In the genomic region with DNA sequence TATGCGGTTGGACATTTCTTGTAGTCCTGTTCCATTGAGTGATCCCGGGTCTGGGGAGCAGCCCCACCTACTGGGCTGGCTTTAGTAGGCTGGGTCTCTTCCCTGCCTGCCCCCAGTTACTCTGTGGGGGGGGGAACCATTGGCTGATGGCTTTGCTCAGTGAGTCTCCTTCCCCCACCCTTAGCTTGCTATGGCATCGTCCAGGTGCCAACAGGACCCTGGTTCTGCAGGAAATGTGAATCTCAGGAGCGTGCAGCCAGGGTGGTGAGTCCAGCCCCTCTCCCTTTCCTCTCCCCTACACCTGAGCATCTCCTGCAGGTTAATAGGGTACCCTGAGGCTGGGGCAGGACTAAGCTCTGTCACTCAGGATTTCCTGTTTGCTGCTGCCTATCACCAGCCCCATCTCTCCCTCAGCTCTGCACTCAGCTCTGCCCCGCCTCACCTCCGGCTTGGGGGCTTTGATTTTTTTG, we compare ENCODE assay signal across 8 mouse cellular contexts. TPM values are rescaled to one million over a fixed set of nuclear protein-coding genes. Genes with fewer than 3 reads are reported as not detected.
DNase-seq lines count a peak whose midpoint lies in the region; ATAC-seq and TF ChIP-seq lines count a peak whose summit lies in the region.

No protein-coding gene starts in this region.

- peak overlapping the region; percentile 93 for H3K4me3 ChIP-seq in hindbrain, embryonic 11.5 days (ENCODE audit: low read depth, low read length)
- no peak overlapping the region; the same call in 1 of the 2 replicates for H3K4me3 ChIP-seq in liver, embryonic 13.5 days (replicated peaks)
- peak overlapping the region; percentile 37 for H3K4me3 ChIP-seq in thymus, adult 2 months (ENCODE audit: control insufficient read depth, insufficient read depth, low read length)

- H3K36me3 ChIP-seq in hindbrain, embryonic 11.5 days (ENCODE audit: control insufficient read depth, insufficient read depth, low read length) = peaks cover 4% of the 10 kb centered on the region; the same call in 1 of the 2 replicates
- peaks cover 4% of the 10 kb centered on the region; the same call in 1 of the 2 replicates for H3K36me3 ChIP-seq in liver, embryonic 13.5 days
- H3K36me3 ChIP-seq in thymus, adult 2 months (ENCODE audit: control insufficient read depth, insufficient read depth, low read length) = no peaks in the 10 kb centered on the region; the same call in none of the 2 replicates

- H3K4me2 ChIP-seq in hindbrain, embryonic 11.5 days (replicated peaks; ENCODE audit: low read depth, low read length) = peak overlapping the region; percentile 91
- peak overlapping the region; percentile 80; the same call in 1 of the 2 replicates for H3K4me2 ChIP-seq in liver, embryonic 13.5 days

- peak; percentile 47 to 49 for DNase-seq in cerebellum, postnatal 10 days
- no peak for DNase-seq in cerebellum, adult 18-20 months
- DNase-seq in T-cell, adult 2 months (ENCODE audit: low spot score) = peak; percentile 42
- no peak for DNase-seq in hindbrain, embryonic 11.5 days (ENCODE audit: low spot score)
- DNase-seq in liver, embryonic 13.5 days = no peak
- DNase-seq in thymus, adult 2 months = peak; percentile 46
- no peak for DNase-seq in retina, embryonic 14.5 days (ENCODE audit: low spot score)
- DNase-seq in ovary, adult 18-20 months (ENCODE audit: low spot score) = no peak

- ATAC-seq in hindbrain, embryonic 11.5 days (ENCODE audit: low FRiP score) = no peak
- ATAC-seq in liver, embryonic 13.5 days (ENCODE audit: low read depth) = no peak

- no peak for TF ChIP-seq CTCF in thymus, adult 2 months (IDR thresholded peaks at IDR 0.05; ENCODE audit: borderline replicate concordance, control insufficient read depth, extremely low read depth, insufficient read depth, low read length, poor library complexity)

- peaks cover 18% of the 10 kb centered on the region for H3K27me3 ChIP-seq in hindbrain, embryonic 11.5 days (ENCODE audit: control insufficient read depth, insufficient read depth, low read length)
- H3K27me3 ChIP-seq in liver, embryonic 13.5 days = peaks cover 79% of the 10 kb centered on the region
- no peaks in the 10 kb centered on the region for H3K27me3 ChIP-seq in thymus, adult 2 months (ENCODE audit: control insufficient read depth, insufficient read depth, low read length)

- no peak for TF ChIP-seq POLR2A in thymus, adult 2 months (IDR thresholded peaks at IDR 0.05; ENCODE audit: control insufficient read depth, extremely low read depth, insufficient read depth, low read length, poor library complexity)

- H3K9me3 ChIP-seq in hindbrain, embryonic 11.5 days (ENCODE audit: control insufficient read depth, low read length) = no peaks in the 10 kb centered on the region
- no peaks in the 10 kb centered on the region for H3K9me3 ChIP-seq in liver, embryonic 13.5 days (replicated peaks)

- H3K4me1 ChIP-seq in hindbrain, embryonic 11.5 days (replicated peaks; ENCODE audit: control insufficient read depth, insufficient read depth, low read length) = peaks cover 17% of the 10 kb centered on the region
- peaks cover 48% of the 10 kb centered on the region for H3K4me1 ChIP-seq in liver, embryonic 13.5 days (replicated peaks)
- peaks cover 40% of the 10 kb centered on the region for H3K4me1 ChIP-seq in thymus, adult 2 months (replicated peaks; ENCODE audit: control insufficient read depth, insufficient read depth, low read length)

- no peak overlapping the region for H3K9ac ChIP-seq in hindbrain, embryonic 11.5 days (ENCODE audit: low read depth, low read length)
- H3K9ac ChIP-seq in liver, embryonic 13.5 days = no peak overlapping the region

- H3K27ac ChIP-seq in hindbrain, embryonic 11.5 days (ENCODE audit: low read depth, low read length) = 0 out of 2 replicates have a peak overlapping the region, but pooled peaks have one; percentile 17
- H3K27ac ChIP-seq in liver, embryonic 13.5 days = no peak overlapping the region
- no peak overlapping the region for H3K27ac ChIP-seq in thymus, adult 2 months (ENCODE audit: control insufficient read depth, insufficient read depth, low read length)

- 31% methylated on average over 6 of the region's 6 CpGs for WGBS in hindbrain, embryonic 11.5 days
- WGBS in liver, embryonic 13.5 days (ENCODE audit: insufficient replicate concordance) = 20% methylated on average over 6 of the region's 6 CpGs
- WGBS in thymus, adult 2 months = 10% methylated on average over 6 of the region's 6 CpGs

RNA-seq across cellular contexts. Expression of a gene that starts 1.6 kb away (rescaled TPM):
- polyA plus RNA-seq in hindbrain, embryonic 11.5 days (2014; fragmentation: Nextera tagmentation; extraction: Ambion mirVana) = 4.1 and 4.2 TPM in 2 replicates
- 0.17 and 0.23 TPM in 2 replicates for polyA plus RNA-seq in liver, embryonic 13.5 days (2015; fragmentation: Nextera tagmentation; extraction: Ambion mirVana)
- polyA plus RNA-seq in thymus, adult 2 months (2012; rRNA removed) = 89.5 and 99.1 TPM in 2 replicates

RNA-seq across cellular contexts. Expression of a gene that starts 20.8 kb away (rescaled TPM):
- polyA plus RNA-seq in hindbrain, embryonic 11.5 days (2014; fragmentation: Nextera tagmentation; extraction: Ambion mirVana) = 11.8 and 14.8 TPM in 2 replicates
- polyA plus RNA-seq in liver, embryonic 13.5 days (2015; fragmentation: Nextera tagmentation; extraction: Ambion mirVana) = 11.7 and 13.3 TPM in 2 replicates
- 24.9 and 25.3 TPM in 2 replicates for polyA plus RNA-seq in thymus, adult 2 months (2012; rRNA removed)

RNA-seq across cellular contexts. Expression of a gene that starts 35.3 kb away (rescaled TPM):
- 5.7 and 9.1 TPM in 2 replicates for polyA plus RNA-seq in hindbrain, embryonic 11.5 days (2014; fragmentation: Nextera tagmentation; extraction: Ambion mirVana)
- 0.65 and 0.69 TPM in 2 replicates for polyA plus RNA-seq in liver, embryonic 13.5 days (2015; fragmentation: Nextera tagmentation; extraction: Ambion mirVana)
- polyA plus RNA-seq in thymus, adult 2 months (2012; rRNA removed) = 5.6 and 8.4 TPM in 2 replicates

RNA-seq across cellular contexts. Expression of a gene that starts 35.5 kb away (rescaled TPM):
- polyA plus RNA-seq in hindbrain, embryonic 11.5 days (2014; fragmentation: Nextera tagmentation; extraction: Ambion mirVana) = 16.9 and 18.6 TPM in 2 replicates
- polyA plus RNA-seq in liver, embryonic 13.5 days (2015; fragmentation: Nextera tagmentation; extraction: Ambion mirVana) = 2.3 and 3.6 TPM in 2 replicates
- 22.6 and 28.2 TPM in 2 replicates for polyA plus RNA-seq in thymus, adult 2 months (2012; rRNA removed)

RNA-seq across cellular contexts. Expression of a gene that starts 38.4 kb away (rescaled TPM):
- 468 and 507 TPM in 2 replicates for polyA plus RNA-seq in hindbrain, embryonic 11.5 days (2014; fragmentation: Nextera tagmentation; extraction: Ambion mirVana)
- 335 and 374 TPM in 2 replicates for polyA plus RNA-seq in liver, embryonic 13.5 days (2015; fragmentation: Nextera tagmentation; extraction: Ambion mirVana)
- 421 and 477 TPM in 2 replicates for polyA plus RNA-seq in thymus, adult 2 months (2012; rRNA removed)

Comparison
In these comparisons a context has a peak if more than half of its experiments do, and no peak if none do; other contexts are left out.
1. DNase-seq: peak in cerebellum, postnatal 10 days (2 of 2), T-cell, adult 2 months (single experiment) and thymus, adult 2 months (single experiment); none in cerebellum, adult 18-20 months (0 of 2), hindbrain, embryonic 11.5 days (single experiment), liver, embryonic 13.5 days (single experiment), retina, embryonic 14.5 days (single experiment) and ovary, adult 18-20 months (single experiment).
2. RNA of a gene that starts 1.6 kb away (polyA plus RNA-seq): 89.5 to 99.1 TPM in thymus, adult 2 months; 4.1 to 4.2 TPM in hindbrain, embryonic 11.5 days and 0.17 to 0.23 TPM in liver, embryonic 13.5 days; every median in the first group is over 10 times any median in the second.